Mouse (Mus musculus) adrenal gland (tissue): ENCODE measurements around the gene Naga.

Experiments
- intact Hi-C: fragments of 180-260 bp; cut with DNase I; formaldehyde crosslinking; loops from one replicate; pipeline ENCODE4 v1.15.1; 2025

Gene Naga

GRCm38 (mm10) chr15:82340414-82341035 lies 1.8 kb upstream of the Naga start:
- intact Hi-C loops, result no loop called here

DNA sequence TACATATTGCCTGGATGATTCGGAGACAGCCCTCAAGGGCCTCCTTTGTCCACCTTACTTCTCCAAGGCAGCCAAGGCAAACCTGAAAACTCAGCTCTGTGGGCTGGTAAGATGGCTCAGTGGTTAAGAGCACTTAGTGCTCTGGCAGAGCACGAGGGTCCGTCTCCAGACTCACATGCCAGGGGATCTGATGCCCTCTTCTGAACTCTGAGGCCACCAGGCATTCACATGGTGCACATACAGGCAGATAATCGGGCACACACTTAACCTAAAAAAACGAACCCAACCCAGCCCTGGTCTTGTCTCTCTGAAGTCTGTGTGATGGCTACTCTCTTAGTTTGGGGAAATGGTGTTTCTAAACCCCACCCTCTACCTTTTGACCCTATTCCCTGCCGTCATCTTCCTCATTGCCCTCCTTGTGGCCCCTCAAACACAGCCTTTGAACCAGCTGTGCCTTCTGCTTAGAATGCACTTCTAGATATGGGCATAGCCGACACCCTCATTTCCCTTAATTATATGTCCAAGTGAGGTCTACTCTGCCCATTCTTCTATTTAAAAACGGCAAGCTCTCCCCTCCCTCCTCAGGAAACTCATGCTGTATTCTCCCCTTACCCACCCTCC lies 1.0 kb upstream of the Naga start:
- intact Hi-C loops, result no loop called here

- intact Hi-C loops, result no loop called here
These were observed 425 bp upstream of the Naga start for GRCm38 (mm10) chr15:82339150-82339549.

GRCm38 (mm10) chr15:82337875-82338274 lies 850 bp downstream of the Naga start:
- intact Hi-C loops, result no loop called here

GRCm38 (mm10) chr15:82336629-82337028 lies 2.1 kb downstream of the Naga start:
- intact Hi-C loops, result no loop called here

GRCm38 (mm10) chr15:82335194-82335593 lies 3.5 kb downstream of the Naga start:
- intact Hi-C loops, result no loop called here

DNA sequence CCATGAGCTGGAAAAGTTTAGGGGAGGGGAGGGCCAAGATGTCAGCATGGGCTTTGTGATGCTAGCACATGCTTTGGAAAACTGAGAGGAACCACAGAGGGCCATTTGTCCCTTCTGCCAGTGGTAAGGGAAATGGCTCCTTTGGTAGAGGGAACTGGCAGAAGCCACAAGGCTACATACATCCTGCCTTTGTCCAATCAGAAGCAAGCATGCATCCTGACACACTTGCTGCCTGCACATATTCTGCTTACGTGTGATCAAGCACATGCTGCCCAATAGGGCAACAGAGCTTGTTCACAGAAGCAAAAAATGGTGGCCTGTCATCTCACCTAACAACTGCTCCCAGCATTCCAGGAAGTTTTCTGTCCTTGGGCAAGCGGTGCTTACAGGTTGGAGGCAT lies 13.3 kb downstream of the Naga start:
- intact Hi-C loops, result no loop called here

DNA sequence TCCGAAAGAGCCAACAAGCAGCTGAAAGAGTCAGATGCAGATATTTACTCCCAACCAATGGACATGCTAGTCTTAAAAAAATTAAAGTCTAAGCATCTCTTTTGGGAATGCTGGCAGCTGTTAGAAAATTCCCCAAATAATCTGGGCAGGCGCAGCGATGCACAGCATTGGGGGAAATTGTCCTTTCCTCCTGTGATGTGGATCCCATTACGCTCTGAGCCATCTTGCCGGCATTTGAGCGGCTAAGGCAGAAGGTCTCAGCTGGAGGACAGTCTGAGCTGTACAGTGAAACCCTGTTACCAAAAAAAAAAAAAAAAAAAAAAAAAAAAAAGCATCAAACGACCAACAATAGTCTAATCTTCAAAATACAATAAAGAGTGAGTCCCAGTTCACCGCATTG lies 16.5 kb downstream of the Naga start:
- intact Hi-C loops, result no loop called here

DNA sequence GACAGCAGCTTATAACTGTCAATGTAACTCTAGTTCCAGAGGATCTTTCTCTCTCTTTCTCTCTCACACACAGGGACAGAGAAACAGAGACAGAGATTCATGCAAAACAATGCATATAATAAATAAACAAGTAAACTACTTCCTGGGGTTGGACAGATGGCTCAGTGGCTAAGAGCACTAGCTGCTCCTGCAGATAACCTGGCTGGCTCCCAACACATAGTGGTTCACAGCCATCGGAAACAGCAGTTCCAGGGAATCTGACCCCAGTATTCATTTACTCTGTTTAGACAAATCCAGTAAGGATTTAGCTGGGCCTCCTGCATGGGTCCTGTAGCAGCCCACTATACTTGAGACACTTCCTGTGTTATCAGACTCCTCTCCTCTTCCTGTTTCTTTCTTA lies 19.1 kb downstream of the Naga start:
- intact Hi-C loops, result loop anchor here (10.0 kb wide), 1 partner anchor 245 kb away; no protein-coding TSS in a partner anchor

DNA sequence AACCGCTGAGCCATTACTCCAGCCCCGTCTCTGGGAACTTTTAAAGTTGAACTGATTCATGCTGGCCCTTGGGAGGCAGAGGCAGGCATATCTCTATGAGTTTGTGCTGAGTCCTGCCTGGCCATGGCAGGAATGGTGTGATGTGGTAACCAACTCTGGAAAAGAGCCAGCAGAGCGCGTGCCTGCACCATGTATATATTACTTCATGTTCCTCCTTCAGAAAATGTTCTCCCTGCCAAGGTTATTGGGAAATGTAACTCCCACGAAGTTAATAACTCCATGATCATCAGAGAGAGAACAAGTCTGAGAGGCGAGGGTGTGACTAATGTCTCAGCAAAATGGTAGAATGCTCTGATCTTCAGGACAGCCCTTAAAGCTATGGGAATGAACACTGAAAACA lies 20.9 kb downstream of the Naga start:
- intact Hi-C loops, result loop anchor here (10.0 kb wide), 1 partner anchor 247 kb away; no protein-coding TSS in a partner anchor

DNA sequence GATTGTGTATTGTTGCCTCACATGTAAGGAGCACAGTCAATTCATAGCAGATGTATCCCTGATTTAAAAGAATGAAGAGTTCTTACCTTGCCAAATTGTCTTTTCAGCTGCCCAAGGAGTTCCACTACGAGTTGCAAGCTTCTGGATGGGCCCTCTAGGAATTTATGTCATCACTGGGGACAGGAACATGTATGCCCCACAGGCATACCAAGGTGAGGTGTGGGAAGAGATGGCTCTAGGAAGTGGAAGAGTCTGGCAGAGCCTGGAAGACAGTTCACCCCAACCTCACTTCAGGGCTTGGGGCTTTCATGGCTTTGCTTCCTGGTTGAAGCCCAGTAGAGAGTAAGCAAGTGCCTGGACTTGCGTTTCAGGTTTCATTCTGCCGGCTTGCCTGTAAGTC lies 30.3 kb downstream of the Naga start:
- intact Hi-C loops, result no loop called here

DNA sequence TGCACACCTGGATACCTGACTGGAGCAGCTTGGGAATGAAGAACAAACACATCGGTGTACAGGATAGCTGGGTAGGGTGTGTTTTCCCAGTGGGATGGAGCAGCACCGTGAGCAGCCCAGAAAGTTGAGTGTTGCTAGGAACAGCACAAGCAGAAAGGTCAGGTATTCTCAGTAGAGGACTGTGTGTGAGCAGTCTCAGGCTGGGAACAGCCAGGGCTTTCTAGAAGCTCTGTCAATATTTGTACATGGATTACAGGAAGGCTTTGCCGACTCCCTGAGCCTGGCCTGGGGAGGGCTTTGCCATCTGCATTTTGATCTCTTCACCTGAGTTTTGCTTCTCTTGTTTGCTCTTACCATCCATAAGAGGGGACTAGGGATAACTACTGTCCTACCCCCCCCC lies 31.6 kb downstream of the Naga start:
- intact Hi-C loops, result no loop called here

GRCm38 (mm10) chr15:82298764-82299561 lies 39.8 kb downstream of the Naga start, which contains the start of gene Wbp2nl:
Gene Wbp2nl, plus strand, starts transcription at chr15:82298954.
- intact Hi-C loops, result no loop called here

DNA sequence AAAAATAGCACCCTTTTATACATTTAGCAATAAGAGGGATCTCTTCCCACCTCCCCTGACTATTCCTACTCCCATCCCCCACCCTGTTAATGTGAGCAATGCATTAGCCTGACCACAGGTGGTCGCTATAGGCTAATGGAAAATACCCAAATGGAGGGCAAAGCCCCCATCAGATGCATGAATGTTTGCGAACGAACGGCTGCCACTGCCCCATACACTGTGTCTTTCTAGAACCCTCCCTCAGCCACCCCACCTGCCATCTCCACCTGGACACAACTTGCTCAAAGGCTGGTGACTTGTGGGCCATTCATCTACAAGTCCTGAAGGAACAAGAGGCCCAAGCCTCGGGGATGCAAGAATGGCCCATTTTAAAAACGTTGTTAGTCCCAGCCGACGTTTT lies 44.7 kb downstream of the Naga start:
- intact Hi-C loops, result no loop called here

DNA sequence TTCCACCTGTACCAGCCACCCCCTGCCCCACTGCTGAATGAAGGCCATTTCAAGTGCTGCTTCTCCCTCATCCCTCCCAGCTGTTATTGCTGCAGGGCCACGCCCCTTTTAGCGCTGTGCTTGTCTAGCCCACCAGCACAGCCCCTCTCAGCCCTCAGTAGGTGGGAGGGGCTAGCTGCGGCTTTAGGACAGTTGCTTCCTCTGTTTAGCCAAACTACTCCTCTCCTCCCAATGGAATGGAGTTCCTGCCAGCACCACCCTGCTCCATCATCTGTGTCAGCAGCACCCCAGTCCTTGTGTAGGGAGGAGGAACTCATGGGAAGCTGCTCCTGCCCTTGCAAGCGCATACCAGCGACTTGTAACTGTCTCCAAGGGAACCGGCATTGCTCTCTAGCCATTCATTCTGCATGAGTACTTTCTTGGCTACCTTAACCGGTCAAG lies 45.4 kb downstream of the Naga start:
- intact Hi-C loops, result no loop called here

DNA sequence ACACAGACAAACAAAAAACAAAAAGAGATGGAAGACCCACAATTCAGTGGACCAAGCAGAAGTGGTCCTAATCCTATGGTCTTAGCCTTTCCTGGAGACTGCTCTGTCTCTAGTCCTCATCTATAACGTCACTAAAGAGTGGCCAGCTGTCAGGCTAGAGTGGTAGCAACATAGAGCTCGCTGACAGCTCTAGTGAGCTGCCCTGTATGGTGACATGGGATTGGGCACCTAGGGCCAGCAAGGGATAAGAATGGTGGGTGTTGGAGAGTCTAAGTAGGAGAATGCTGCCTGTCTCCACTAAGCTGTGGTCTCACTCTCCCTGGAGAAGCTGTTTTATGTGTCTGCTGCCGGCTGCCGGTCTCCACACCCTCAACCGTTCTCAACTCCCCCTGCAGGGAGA lies 45.9 kb downstream of the Naga start:
- intact Hi-C loops, result no loop called here

DNA sequence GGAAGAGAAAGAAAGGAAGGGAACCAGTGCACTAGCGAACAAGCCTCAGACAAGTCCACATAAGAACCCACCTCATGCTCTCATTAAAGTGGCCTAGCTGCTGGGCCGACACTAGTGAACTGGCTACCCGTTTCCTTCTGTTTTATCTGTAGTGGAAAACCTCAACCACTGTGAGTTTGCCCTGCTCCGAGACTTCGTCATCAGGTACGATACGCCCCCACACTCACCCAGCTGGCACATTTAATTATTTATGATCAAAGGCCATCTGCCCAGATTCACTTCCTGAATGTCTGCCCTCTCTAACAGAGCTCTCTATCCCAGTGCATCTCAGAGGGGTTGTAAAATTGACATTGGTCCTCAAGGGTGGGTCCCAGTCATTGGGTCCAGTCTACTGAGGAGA lies 48.5 kb downstream of the Naga start:
- intact Hi-C loops, result no loop called here

GRCm38 (mm10) chr15:82286157-82286556 lies 52.6 kb downstream of the Naga start:
- intact Hi-C loops, result no loop called here

- intact Hi-C loops, result no loop called here
These were observed 58.1 kb downstream of the Naga start for GRCm38 (mm10) chr15:82280638-82281037.
